Mouse (Mus musculus): ENCODE measurements around the gene Rere.

DNA sequence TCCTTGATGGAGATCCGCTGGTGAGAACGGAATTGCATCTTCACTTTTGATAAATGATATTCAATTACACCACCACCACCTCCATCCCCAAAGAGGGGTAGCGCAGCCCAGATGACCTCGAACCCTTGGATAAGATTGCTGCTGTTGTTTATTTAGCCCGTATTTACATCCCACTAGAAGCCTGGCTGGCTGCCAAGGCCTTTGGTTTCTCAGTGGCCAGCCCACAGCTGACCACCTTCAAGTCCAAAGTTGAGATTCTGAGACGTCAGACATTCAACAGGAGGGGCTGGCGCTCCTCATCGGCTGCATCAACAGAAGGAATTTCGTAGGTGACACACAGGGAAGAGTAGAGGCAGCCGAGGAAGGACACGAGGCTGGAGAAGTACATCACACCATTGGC lies 347.8 kb downstream of the Rere start:
- TF ChIP-seq POLR2A (IDR thresholded peaks at IDR 0.05; ENCODE audit: control insufficient read depth in 1 of 2, insufficient read depth in 1 of 2, low read depth in 1 of 2, low read length in 2 of 2, poor library complexity in 1 of 2) (no peak), SMC3 (IDR thresholded peaks at IDR 0.05; ENCODE audit: low read depth, low read length) (no peak), RAD21 (IDR thresholded peaks at IDR 0.05; ENCODE audit: low read depth, low read length) (no peak), RCOR1 (IDR thresholded peaks at IDR 0.05; ENCODE audit: low read depth, low read length) (no peak), CTCF (IDR thresholded peaks at IDR 0.05 in 2 of 3, conservative IDR thresholded peaks at IDR 0.05 in 1 of 3; ENCODE audit: control insufficient read depth in 1 of 3, insufficient read depth in 1 of 3, low read depth in 2 of 3, low read length in 3 of 3, poor library complexity in 1 of 3, severe bottlenecking in 1 of 3) (no peak), BHLHE40 (IDR thresholded peaks at IDR 0.05; ENCODE audit: borderline replicate concordance, low read depth, low read length) (no peak), TBP (IDR thresholded peaks at IDR 0.05; ENCODE audit: low read depth, low read length) (no peak), HCFC1 (IDR thresholded peaks at IDR 0.05; ENCODE audit: low read depth, low read length) (no peak), EP300 (IDR thresholded peaks at IDR 0.05; ENCODE audit: low read depth in 1 of 2, low read length in 2 of 2) (no peak), MAX (IDR thresholded peaks at IDR 0.05; ENCODE audit: low read length) (no peak), USF2 (IDR thresholded peaks at IDR 0.05; ENCODE audit: borderline replicate concordance in 1 of 2, insufficient read depth in 1 of 2, low read depth in 1 of 2, low read length in 2 of 2) (no peak), TAL1 (IDR thresholded peaks at IDR 0.05; ENCODE audit: low read length) (no peak), NRF1 (IDR thresholded peaks at IDR 0.05; ENCODE audit: insufficient read depth, low read depth, low read length, poor library complexity, severe bottlenecking) (no peak), TCF12 (IDR thresholded peaks at IDR 0.05; ENCODE audit: low read depth, low read length) (no peak)

All from MEL (cell line).